Mouse (Mus musculus): ENCODE measurements around the gene Fibcd1.

Fibcd1 gene

DNA sequence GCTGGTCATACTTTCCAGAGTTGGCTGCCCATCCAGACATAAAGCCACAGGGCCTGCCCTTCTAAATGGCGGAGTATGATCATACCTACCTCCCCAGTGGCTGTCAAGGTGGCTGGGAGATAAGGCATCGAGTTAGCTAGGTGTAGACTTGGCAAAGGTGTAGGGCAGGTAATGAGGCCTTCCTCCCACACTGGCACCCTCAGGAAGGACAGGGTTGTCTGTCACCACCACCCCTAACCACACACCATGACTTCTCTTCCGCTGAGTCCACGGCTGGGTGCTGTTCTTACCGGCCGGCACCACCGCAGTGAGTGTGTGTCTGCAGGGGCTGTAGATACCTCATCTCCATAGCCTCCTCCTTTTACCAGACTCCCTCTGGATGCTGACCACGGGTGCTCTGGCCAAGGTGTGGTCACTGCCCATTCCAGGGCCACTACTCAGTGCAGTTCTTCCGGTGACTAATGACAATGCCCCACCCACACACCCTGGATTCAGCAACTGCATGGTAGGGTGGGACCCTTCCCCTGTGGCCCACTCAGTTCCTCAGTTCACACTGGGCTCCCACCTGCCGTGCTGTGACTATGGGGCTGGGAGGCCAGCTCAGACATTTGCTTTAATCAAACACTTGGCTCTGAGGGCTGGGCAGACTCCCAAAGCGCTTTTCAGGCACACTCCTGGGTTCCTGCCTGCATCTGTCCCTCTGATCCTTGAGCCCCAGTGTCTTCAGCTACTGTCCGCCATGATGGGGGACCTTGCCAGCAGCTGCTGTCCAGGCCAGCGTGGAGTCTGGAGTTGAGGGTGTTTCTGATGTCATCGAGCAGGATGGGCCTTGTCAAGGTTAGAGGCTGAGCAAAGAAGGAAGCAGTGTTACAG, 34.5 kb downstream of the Fibcd1 start:
- CTCF ChIA-PET = interaction anchor here (0.7 kb wide), 1 partner anchor 13 kb away, joined by 6 read pairs; no protein-coding TSS in a partner anchor

- CTCF ChIA-PET = no interaction called here
Measured at GRCm38 (mm10) chr2:31810444-31810843, 35.4 kb downstream of the Fibcd1 start, which contains the start of gene Qrfp. Qrfp (minus strand) TSS chr2:31810580.

DNA sequence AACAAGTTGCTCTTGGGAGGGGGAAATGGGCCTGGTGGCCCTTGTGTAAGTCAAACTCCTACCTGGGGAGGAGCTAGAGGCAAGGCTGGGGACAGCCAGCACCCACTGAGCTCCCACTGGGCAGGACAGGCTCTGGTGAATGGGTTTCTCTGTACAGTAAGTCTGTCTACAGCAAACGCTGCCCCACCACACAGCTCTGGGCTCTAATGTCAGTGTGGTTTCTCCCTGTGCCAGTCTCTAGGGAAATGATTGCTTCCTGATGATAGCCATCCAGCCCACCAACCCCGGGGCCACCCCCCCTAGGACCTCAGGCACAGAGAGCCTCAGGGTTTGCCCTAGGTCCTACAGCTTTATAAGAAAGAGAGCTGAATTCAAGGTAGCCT, 36.5 kb downstream of the Fibcd1 start:
- CTCF ChIA-PET = interaction anchor here (0.5 kb wide), 1 partner anchor 63 kb away, joined by 3 read pairs; no protein-coding TSS in a partner anchor

- CTCF ChIA-PET = interaction anchor here (0.5 kb wide), 1 partner anchor 64 kb away, joined by 3 read pairs; no protein-coding TSS in a partner anchor
Measured at GRCm38 (mm10) chr2:31808410-31809357, 37.1 kb downstream of the Fibcd1 start.

- CTCF ChIA-PET = no interaction called here
Measured at GRCm38 (mm10) chr2:31806639-31807382, 39.0 kb downstream of the Fibcd1 start.

DNA sequence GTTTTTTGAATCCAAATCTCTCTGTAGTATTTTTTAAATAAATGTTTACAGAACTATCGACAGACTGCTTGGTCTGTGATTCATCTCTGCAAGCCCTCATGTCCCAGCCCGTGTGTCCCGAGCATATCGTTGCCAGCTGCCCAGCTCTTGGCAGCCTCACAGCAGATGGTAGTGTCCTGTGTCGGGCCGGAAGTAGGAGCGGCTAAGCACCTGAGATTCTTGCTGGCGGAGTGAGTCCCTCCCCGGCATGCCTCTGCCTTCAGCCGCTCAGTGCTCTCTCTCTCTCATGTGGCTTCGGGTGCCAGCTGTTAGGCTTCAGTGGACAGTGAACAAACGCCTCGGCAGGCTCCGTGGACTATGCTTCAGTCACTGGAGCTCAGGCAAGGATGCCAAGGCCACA, 42.3 kb downstream of the Fibcd1 start:
- CTCF ChIA-PET = no interaction called here

GRCm38 (mm10) chr2:31802811-31803210, 43.0 kb downstream of the Fibcd1 start:
- CTCF ChIA-PET = no interaction called here

DNA sequence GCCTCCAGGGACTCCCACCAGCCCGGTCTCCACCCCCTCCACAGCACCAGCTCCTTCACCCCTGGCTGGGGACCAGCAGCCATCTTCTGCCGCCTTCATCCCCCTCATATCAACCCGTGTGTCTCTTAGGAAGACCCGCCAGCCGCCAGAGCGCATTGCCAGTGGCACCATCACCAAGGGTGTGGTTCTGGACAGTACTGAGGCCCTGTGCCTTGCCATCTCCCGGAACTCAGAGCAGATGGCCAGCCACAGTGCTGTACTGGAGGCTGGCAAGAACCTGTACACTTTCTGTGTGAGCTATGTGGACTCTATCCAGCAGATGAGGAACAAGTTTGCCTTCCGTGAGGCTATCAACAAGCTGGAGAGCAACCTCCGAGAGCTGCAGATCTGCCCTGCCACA, 44.4 kb downstream of the Fibcd1 start:
- CTCF ChIA-PET = no interaction called here

DNA sequence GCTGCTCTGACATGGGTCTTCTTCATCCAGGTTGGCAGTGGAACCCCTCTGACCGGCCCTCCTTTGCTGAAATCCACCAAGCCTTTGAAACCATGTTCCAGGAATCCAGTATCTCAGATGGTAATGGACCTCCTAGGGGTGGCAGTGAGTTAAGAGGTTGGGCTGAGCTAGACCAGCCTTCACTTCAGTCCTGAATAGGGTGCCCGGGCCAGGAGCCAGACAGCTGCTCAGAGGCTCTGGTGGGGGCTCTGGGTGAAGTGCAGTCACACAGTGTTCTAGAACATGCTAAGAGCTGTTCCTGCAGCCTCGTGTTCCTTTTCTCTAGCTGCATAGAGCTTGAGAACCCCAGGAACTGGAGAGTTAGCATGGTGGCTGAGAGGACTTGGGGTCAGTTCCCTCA, 48.9 kb downstream of the Fibcd1 start:
- CTCF ChIA-PET = interaction anchor here (0.6 kb wide), 1 partner anchor 15 kb away, joined by 3 read pairs; no protein-coding TSS in a partner anchor

DNA sequence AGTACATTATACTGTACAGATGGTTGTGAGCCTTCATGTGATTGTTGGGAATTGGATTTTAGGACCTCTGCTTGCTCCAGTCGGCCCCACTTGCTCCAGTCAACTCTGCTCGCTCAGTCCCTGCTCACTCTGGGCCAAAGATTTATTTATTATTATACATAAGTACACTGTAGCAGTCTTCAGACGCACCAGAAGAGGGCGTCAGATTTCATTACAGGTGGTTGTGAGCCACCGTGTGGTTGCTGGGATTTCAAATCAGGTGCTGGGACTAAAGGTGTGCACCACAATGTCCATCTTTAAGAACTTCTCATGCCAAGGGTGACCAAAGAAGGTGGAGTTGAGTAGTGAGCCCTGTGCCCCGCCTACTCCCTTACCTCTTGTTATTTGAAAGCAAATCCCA, 53.2 kb downstream of the Fibcd1 start:
- CTCF ChIA-PET = no interaction called here

- CTCF ChIA-PET = no interaction called here
Measured at GRCm38 (mm10) chr2:31791260-31791659, 54.5 kb downstream of the Fibcd1 start.

- CTCF ChIA-PET = no interaction called here
Measured at GRCm38 (mm10) chr2:31790728-31791251, 55.0 kb downstream of the Fibcd1 start.

GRCm38 (mm10) chr2:31789215-31789614, 56.6 kb downstream of the Fibcd1 start:
- CTCF ChIA-PET = interaction anchor here (0.8 kb wide), 1 partner anchor 104 kb away, joined by 3 read pairs; no protein-coding TSS in a partner anchor

- CTCF ChIA-PET = interaction anchor here (0.5 to 0.9 kb wide), 4 partner anchors 29 to 135 kb away, joined by 4 to 5 read pairs (median 4); no protein-coding TSS in a partner anchor
Measured at GRCm38 (mm10) chr2:31788227-31788626, 57.6 kb downstream of the Fibcd1 start.

- CTCF ChIA-PET = interaction anchor here (0.7 to 1.4 kb wide), 2 partner anchors 9 to 103 kb away, joined by 4 to 7 read pairs; no protein-coding TSS in a partner anchor
Measured at GRCm38 (mm10) chr2:31787029-31787428, 58.8 kb downstream of the Fibcd1 start.

DNA sequence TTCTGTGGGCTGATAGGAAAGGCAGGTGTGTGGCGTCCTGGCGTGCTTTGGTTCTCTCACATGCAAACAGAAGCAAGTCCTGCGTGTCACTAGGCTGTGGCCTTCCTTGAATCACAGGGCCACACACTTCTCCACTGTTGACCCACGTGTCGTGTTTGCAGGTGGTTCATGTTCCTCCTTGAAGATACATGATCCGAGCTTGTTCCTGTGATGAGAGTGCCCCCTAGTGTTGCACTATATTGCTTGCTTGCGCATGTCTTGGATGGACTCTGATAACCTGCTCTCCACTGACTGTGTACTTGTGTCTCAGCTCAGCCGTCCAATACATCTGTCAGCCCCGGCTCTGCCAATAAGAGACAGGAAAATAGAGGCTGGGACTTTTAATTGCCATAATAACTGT, 60.7 kb downstream of the Fibcd1 start:
- CTCF ChIA-PET = interaction anchor here (0.6 to 1.3 kb wide), 3 partner anchors 32 to 1382 kb away, joined by 4 to 6 read pairs (median 5); no protein-coding TSS in a partner anchor

DNA sequence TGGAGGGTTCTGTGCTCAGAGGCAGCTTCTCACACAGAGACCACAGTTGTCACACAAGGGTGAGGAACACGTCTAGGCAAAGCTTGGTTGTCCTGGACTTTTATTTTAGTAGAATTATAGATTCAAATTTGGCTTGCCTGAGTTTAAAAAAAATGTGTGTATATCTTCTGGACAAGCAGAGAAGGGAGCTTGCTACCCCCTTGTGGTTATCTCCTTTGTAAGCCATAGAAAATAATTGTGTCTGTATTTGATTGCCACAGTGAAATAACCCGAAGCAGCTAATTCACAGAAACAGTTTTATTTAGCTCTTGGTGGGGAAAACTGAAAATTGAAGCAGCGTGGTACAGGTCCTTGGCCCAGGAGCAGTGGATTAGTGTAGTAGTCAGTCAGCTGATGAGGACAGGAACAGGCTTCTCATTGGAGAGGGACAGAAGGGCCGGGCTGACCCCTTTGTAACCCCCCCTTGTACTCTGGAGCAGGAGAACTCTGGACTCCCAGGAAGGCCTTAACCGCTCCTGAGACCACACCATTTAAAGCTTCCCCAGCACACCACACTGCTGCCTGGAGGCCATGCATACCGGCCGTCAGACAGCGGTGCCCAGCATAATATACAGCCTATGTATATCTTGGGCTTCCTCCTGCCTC, 62.7 kb downstream of the Fibcd1 start:
- CTCF ChIA-PET = interaction anchor here (0.5 to 1.5 kb wide), 2 partner anchors 81 to 99 kb away, joined by 4 read pairs; no protein-coding TSS in a partner anchor

DNA sequence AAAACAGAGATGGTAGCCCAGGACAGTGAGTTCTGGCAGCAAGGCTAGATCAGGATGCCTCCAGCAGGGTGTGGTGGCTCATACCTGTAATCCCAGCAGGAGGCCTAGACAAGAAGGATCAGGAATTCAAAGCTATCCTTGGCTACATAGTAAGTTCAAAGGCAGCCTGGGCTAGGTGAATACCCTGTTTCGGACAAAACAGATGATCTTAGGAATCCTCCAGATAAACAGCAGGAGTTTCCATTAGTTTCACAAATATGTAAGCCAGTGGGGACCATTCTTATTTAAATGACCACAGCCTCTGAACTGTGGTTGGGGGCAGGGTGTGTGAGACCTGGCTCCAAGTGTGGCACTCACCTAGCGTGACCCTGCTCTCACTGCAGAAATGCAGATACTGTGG, 66.5 kb downstream of the Fibcd1 start:
- CTCF ChIA-PET = interaction anchor here (0.6 kb wide), 1 partner anchor 41 kb away, joined by 4 read pairs; no protein-coding TSS in a partner anchor

DNA sequence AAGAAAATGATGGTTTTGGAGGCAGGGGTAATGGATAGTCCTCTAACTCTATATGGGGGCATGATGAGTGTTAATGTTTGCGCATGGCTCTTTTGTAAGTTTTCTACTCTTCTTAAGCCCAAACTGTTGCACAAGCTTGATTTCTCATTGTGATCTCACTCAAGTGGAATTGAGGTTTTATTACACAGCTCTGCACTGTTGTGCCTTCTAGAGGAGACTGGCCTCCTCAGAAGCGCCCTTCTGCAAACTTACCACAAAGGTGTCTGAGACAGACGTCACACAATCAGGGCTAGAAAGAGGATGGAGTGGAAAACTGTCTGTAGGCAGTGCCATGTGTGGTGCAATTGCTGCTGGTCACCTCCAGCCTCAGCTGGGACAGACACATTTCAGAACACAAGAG, 69.3 kb downstream of the Fibcd1 start:
- CTCF ChIA-PET = interaction anchor here (0.5 to 0.7 kb wide), 2 partner anchors 92 to 186 kb away, joined by 3 read pairs; no protein-coding TSS in a partner anchor
